In the genomic region with DNA sequence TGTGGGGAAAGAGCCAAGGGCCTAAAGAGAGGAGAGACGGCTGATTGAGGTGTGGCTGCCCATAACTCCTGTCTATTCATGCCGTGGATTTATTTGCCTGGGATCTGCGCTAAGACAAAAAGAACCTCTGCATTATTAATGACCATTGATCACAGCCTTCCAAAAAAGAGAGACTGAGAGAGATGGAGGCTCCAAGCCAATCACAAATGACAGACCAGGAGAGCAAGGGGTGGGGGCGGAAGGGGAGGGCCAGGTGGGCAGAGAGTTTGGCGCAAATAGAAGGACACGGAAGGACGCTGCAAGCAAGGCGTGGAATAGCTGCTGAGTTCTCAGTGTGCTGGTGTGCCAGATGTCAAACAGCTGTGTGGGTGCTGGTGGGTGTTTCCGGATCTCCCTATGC, we compare ENCODE assay signal across 9 mouse cellular contexts. TPM values are rescaled to one million over a fixed set of nuclear protein-coding genes. Genes with fewer than 3 reads are reported as not detected.
A peak's percentile ranks its signal among the peaks of the same experiment; 100 is the strongest.
DNase-seq lines count a peak whose midpoint lies in the region; ATAC-seq and TF ChIP-seq lines count a peak whose summit lies in the region.
"Had no signal": no experiment of that assay in that cellular context is flagged by ENCODE, and none has a peak within 500 bp of the region (broad histone marks: within the 10 kb centered on the region; RNA-seq: fewer than 3 reads in every experiment).

A gene (plus strand): TSS at position 301 of the 400 bp plus-strand sequence.

- H3K27ac ChIP-seq in lung, postnatal 0 days (ENCODE audit: low read length), result no peak within 1 kb of the TSS
- no peak within 1 kb of the TSS for H3K27ac ChIP-seq in forebrain, embryonic 16.5 days (ENCODE audit: low read length)
- no peak within 1 kb of the TSS for H3K27ac ChIP-seq in liver, embryonic 11.5 days (ENCODE audit: low read depth, low read length)
- H3K27ac ChIP-seq in stomach, embryonic 15.5 days, result no peak within 1 kb of the TSS

- no peaks in the 10 kb centered on the region for H3K9me3 ChIP-seq in lung, postnatal 0 days (ENCODE audit: low read length)
- no peaks in the 10 kb centered on the region for H3K9me3 ChIP-seq in forebrain, embryonic 16.5 days (ENCODE audit: control insufficient read depth, low read length)
- no peaks in the 10 kb centered on the region for H3K9me3 ChIP-seq in liver, embryonic 11.5 days (ENCODE audit: control insufficient read depth, low read length)
- H3K9me3 ChIP-seq in stomach, embryonic 15.5 days, result no peaks in the 10 kb centered on the region

- peaks cover 20% of the 10 kb centered on the region for H3K27me3 ChIP-seq in lung, postnatal 0 days (replicated peaks; ENCODE audit: insufficient read depth, low read length)
- H3K27me3 ChIP-seq in forebrain, embryonic 16.5 days (replicated peaks; ENCODE audit: control insufficient read depth, insufficient read depth, low read length), result peaks cover 30% of the 10 kb centered on the region
- peaks cover 48% of the 10 kb centered on the region for H3K27me3 ChIP-seq in liver, embryonic 11.5 days (replicated peaks; ENCODE audit: control insufficient read depth, insufficient read depth, low read length)
- peaks cover 33% of the 10 kb centered on the region for H3K27me3 ChIP-seq in stomach, embryonic 15.5 days (replicated peaks)

- no peak for TF ChIP-seq CTCF in lung, postnatal 0 days (IDR thresholded peaks at IDR 0.05)

- WGBS in lung, postnatal 0 days, result 50% methylated on average over 9 of the region's 9 CpGs
- 74% methylated on average over 9 of the region's 9 CpGs for WGBS in forebrain, embryonic 16.5 days
- WGBS in liver, embryonic 11.5 days, result 77% methylated on average over 9 of the region's 9 CpGs
- WGBS in stomach, embryonic 15.5 days, result 58% methylated on average over 9 of the region's 9 CpGs

- no peaks in the 10 kb centered on the region for H3K36me3 ChIP-seq in lung, postnatal 0 days (ENCODE audit: insufficient read depth, low read length)
- no peaks in the 10 kb centered on the region for H3K36me3 ChIP-seq in forebrain, embryonic 16.5 days (ENCODE audit: control insufficient read depth, insufficient read depth)
- H3K36me3 ChIP-seq in liver, embryonic 11.5 days (ENCODE audit: control insufficient read depth, insufficient read depth, low read length), result no peaks in the 10 kb centered on the region
- H3K36me3 ChIP-seq in stomach, embryonic 15.5 days, result no peaks in the 10 kb centered on the region

- peak within 1 kb of the TSS; percentile 39 for H3K4me3 ChIP-seq in lung, postnatal 0 days (ENCODE audit: low read depth, low read length)
- H3K4me3 ChIP-seq in forebrain, embryonic 16.5 days (replicated peaks; ENCODE audit: low read length), result peak within 1 kb of the TSS; percentile 53
- H3K4me3 ChIP-seq in liver, embryonic 11.5 days (ENCODE audit: low read depth, low read length), result peak within 1 kb of the TSS; percentile 47
- H3K4me3 ChIP-seq in stomach, embryonic 15.5 days (replicated peaks), result peak within 1 kb of the TSS; percentile 50

- H3K4me1 ChIP-seq in lung, postnatal 0 days (ENCODE audit: insufficient read depth, low read depth, low read length), result peaks cover 5% of the 10 kb centered on the region; the same call in 1 of the 2 replicates
- H3K4me1 ChIP-seq in forebrain, embryonic 16.5 days (replicated peaks; ENCODE audit: control insufficient read depth, insufficient read depth, low read length), result peaks cover 11% of the 10 kb centered on the region
- H3K4me1 ChIP-seq in liver, embryonic 11.5 days (replicated peaks; ENCODE audit: control insufficient read depth, insufficient read depth, low read length), result peaks cover 8% of the 10 kb centered on the region; the same call in 1 of the 2 replicates
- peaks cover 12% of the 10 kb centered on the region for H3K4me1 ChIP-seq in stomach, embryonic 15.5 days

- no peak for TF ChIP-seq EP300 in lung, postnatal 0 days (IDR thresholded peaks at IDR 0.05)

- DNase-seq in lung, postnatal 0 days (ENCODE audit: low spot score), result no peak
- no peak for DNase-seq in lung, postnatal 14 days
- DNase-seq in liver, embryonic 11.5 days (ENCODE audit: low spot score), result no peak
- DNase-seq in lung, postnatal 36 days, result no peak
- no peak for DNase-seq in spleen, postnatal 14 days (ENCODE audit: low spot score in 2 of 2)

- no peak within 1 kb of the TSS for H3K9ac ChIP-seq in lung, postnatal 0 days (replicated peaks; ENCODE audit: low read depth)
- H3K9ac ChIP-seq in forebrain, embryonic 16.5 days (replicated peaks; ENCODE audit: low read depth, low read length), result peak within 1 kb of the TSS; percentile 67
- H3K9ac ChIP-seq in liver, embryonic 11.5 days (ENCODE audit: low read depth, low read length), result no peak within 1 kb of the TSS
- peak within 1 kb of the TSS; percentile 16; the same call in 1 of the 2 replicates for H3K9ac ChIP-seq in stomach, embryonic 15.5 days

- H3K4me2 ChIP-seq in lung, postnatal 0 days (replicated peaks; ENCODE audit: low read depth, low read length), result peak within 1 kb of the TSS; percentile 75
- H3K4me2 ChIP-seq in forebrain, embryonic 16.5 days (ENCODE audit: low read length), result peak within 1 kb of the TSS; percentile 87
- peak within 1 kb of the TSS; percentile 84 for H3K4me2 ChIP-seq in liver, embryonic 11.5 days
- peak within 1 kb of the TSS; percentile 99 for H3K4me2 ChIP-seq in stomach, embryonic 15.5 days

- ATAC-seq in lung, postnatal 0 days, result no peak
- no peak for ATAC-seq in forebrain, embryonic 16.5 days
- no peak for ATAC-seq in liver, embryonic 11.5 days (replicated peaks; ENCODE audit: low FRiP score)
- ATAC-seq in stomach, embryonic 15.5 days (ENCODE audit: insufficient read depth, low FRiP score, low read depth), result no peak

RNA-seq across cellular contexts. Expression of the gene that starts here (rescaled TPM):
- polyA plus RNA-seq in lung, postnatal 0 days (2015; fragmentation: Nextera tagmentation; extraction: Ambion mirVana), result 0.10 TPM in 1 of 2 replicates, not detected in the other
- 0.96 and 1.2 TPM in 2 replicates for polyA plus RNA-seq in forebrain, embryonic 16.5 days (2015; fragmentation: Nextera tagmentation; extraction: Ambion mirVana)
- 0.06 TPM in 1 of 2 replicates, not detected in the other for polyA plus RNA-seq in liver, embryonic 11.5 days (2014; fragmentation: Nextera tagmentation; extraction: Ambion mirVana)
- polyA plus RNA-seq in stomach, embryonic 15.5 days (2015; fragmentation: Nextera tagmentation; extraction: Ambion mirVana), result 0.30 and 0.31 TPM in 2 replicates
- polyA plus RNA-seq: erythroblast, embryonic 14.5 days; spleen, adult 2 months had no signal

Comparison
In these comparisons a context has a peak if more than half of its experiments do, and no peak if none do; other contexts are left out.
1. H3K9ac ChIP-seq: peak in forebrain, embryonic 16.5 days (single experiment) and stomach, embryonic 15.5 days (single experiment); none in lung, postnatal 0 days (single experiment) and liver, embryonic 11.5 days (single experiment).
2. Peak in every context shown above with its lines, with median percentiles within 50 percentile points of each other: H3K4me2 ChIP-seq and H3K4me3 ChIP-seq.